Mouse (Mus musculus): Measurements from ENCODE around the gene Kcna5. TPM values are rescaled to one million over a fixed set of nuclear protein-coding genes. Genes with fewer than 3 reads are reported as not detected.

Gene Kcna5
- not detected in 2 replicates for polyA plus RNA-seq (2012; ENCODE audit: low replicate concordance)

GRCm38 (mm10) chr6:126535208-126535910 is at the start of gene Kcna5:
Gene Kcna5, minus strand, starts transcription at chr6:126535412.

Other genes starting within 250 kb of the Kcna5 start
- not detected in 2 replicates for gene Kcna1, start 111.0 kb upstream of the Kcna5 start, polyA plus RNA-seq (2012; ENCODE audit: low replicate concordance)
- gene Kcna6, start 205.3 kb upstream of the Kcna5 start, polyA plus RNA-seq (2012; ENCODE audit: low replicate concordance) = 0.05 TPM in 1 of 2 replicates, not detected in the other